Mouse (Mus musculus) embryonic facial prominence, embryonic 11.5 days (tissue): Measurements from ENCODE around the gene Pthlh. TPM values are rescaled to one million over a fixed set of nuclear protein-coding genes. Genes with fewer than 3 reads are reported as not detected.
"Not testable (repeated sequence)": the region's sequence is repeated elsewhere in the genome, so short reads cannot be mapped to it uniquely, and the experiment has no call there.

Source experiments
- ATAC-seq: fragments of 200-750 bp; cut with Nextera tagmentation; replicated peaks from 2 replicates; pipeline ENCODE4 v1.8.0; 2017; ENCODE audit warnings: low read depth; ENCODE audit not compliant: insufficient number of reproducible peaks, low FRiP score, low TSS enrichment
- DNase-seq: peaks from one replicate; pipeline ENCODE4 v3.0.0-alpha.2; 2015; ENCODE audit warnings: low spot score
- H3K27ac ChIP-seq: fragments of 300-500 bp; sonication (generic); replicated peaks from 2 replicates; pipeline ENCODE4 v1.5.1; 2014; ENCODE audit warnings: mild to moderate bottlenecking, low read depth, low read length, control low read depth
- H3K27me3 ChIP-seq: fragments of 300-500 bp; sonication (generic); 2 replicates; pipeline ENCODE4 v1.6.1; 2014; ENCODE audit warnings: mild to moderate bottlenecking, low read length, moderate library complexity, mixed read lengths; ENCODE audit not compliant: control insufficient read depth, insufficient read depth
- H3K36me3 ChIP-seq: fragments of 300-500 bp; sonication (generic); replicated peaks from 2 replicates; pipeline ENCODE4 v1.6.1; 2014; ENCODE audit warnings: low read depth, mild to moderate bottlenecking, low read length, moderate library complexity, mixed read lengths; ENCODE audit not compliant: control insufficient read depth, insufficient read depth
- H3K4me1 ChIP-seq: fragments of 300-500 bp; sonication (generic); 2 replicates; pipeline ENCODE4 v1.6.1; 2014; ENCODE audit warnings: low read length, mixed read lengths; ENCODE audit not compliant: control insufficient read depth, insufficient read depth
- H3K4me2 ChIP-seq: fragments of 300-500 bp; sonication (generic); 2 replicates; pipeline ENCODE4 v1.6.1; 2014; ENCODE audit warnings: low read depth, mild to moderate bottlenecking, control low read depth, low read length, moderate library complexity
- H3K4me3 ChIP-seq: fragments of 300-500 bp; sonication (generic); 2 replicates; pipeline ENCODE4 v1.5.1; 2014; ENCODE audit warnings: low read depth, low read length, control low read depth
- H3K9ac ChIP-seq: fragments of 300-500 bp; sonication (generic); replicated peaks from 2 replicates; pipeline ENCODE4 v1.6.1; 2014; ENCODE audit warnings: mild to moderate bottlenecking, control low read depth, low read length
- H3K9me3 ChIP-seq: fragments of 300-500 bp; sonication (generic); replicated peaks from 2 replicates; pipeline ENCODE4 v1.6.1; 2016; ENCODE audit warnings: mild to moderate bottlenecking, low read length, inconsistent platforms, mixed read lengths; ENCODE audit not compliant: control insufficient read depth
- WGBS: fragments of 180-500 bp; shearing (Covaris S2); extraction: QIAGEN DNeasy Blood & Tissue Kit; methylation state at CpG from one replicate; pipeline ENCODE4 v1.1.7; 2014; 5-methylcytosine and 5-hydroxymethylcytosine counted together
- polyA plus RNA-seq: library from polyadenylated mRNA; unstranded; fragments of >200 nt; fragmentation: Nextera tagmentation; extraction: Ambion mirVana; gene quantifications from 2 replicates; pipeline ENCODE4 v1.2.1, GENCODE M21; 2014

The Pthlh gene
- polyA plus RNA-seq, result 2.8 and 4.1 TPM in 2 replicates

DNA sequence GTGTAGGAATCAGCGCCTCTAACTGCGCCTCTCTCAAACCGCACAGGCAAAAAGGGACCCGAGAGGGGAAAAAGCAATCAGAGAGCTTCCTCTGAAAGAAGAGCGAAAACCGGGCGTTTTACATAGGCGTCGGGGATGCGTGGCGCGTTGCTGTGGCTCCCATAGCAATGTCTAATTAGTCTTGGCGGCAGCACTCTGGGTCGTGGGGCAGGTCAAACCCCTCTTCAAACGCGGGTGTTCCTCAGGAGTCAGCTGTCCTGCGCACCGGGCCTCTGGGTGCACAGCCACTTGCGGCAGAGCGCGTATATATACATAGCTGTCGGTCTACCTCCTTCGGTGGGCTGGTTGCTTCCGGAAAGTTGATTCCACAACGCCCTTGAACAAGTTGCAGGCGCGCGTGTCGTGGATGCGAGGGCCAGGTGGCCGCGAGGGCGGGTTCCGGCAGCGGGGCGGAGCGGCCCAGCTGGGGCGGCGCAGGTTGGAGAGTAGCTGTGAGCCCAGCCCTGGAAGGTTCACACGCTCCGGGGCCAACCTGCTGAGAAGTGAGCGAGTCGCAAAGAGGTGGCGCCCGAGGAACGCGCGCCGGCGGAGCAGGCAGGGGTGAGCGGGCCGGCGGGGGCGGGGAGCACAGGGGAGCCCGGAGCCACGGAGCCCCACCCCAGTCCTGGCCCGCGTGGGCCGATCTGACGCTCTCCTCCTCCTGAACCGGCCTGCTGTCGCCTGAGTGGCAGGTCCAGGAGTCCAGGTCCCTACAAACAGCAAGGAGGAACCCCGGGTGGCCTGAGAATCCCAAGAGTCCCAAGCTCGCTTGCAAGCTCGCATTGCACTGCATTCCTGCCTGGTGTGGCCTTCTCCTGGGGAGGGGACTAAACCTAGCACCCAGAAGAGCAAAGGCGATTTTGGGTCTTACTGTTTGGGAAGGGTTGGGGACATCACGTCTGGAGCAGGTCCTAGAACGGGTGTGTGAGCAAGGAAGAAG is at the start of gene Pthlh:
Pthlh (minus strand) TSS at position 597 of the 979 bp plus-strand sequence.
- Histone ChIP-seq H3K4me3 (peak within 1 kb of the TSS; percentile 44), H3K9me3 (no peaks in the 10 kb centered on the region), H3K27ac (no peak within 1 kb of the TSS), H3K4me2 (peak within 1 kb of the TSS; percentile 87), H3K27me3 (peaks cover 18% of the 10 kb centered on the region), H3K9ac (peak within 1 kb of the TSS; percentile 46), H3K4me1 (no peaks in the 10 kb centered on the region; the same call in 1 of the 2 replicates), H3K36me3 (no peaks in the 10 kb centered on the region)
- ATAC-seq (peak; percentile 77), DNase-seq (peak; percentile 75)
- under 1% methylated on average over 67 of the region's 68 CpGs for WGBS

DNA sequence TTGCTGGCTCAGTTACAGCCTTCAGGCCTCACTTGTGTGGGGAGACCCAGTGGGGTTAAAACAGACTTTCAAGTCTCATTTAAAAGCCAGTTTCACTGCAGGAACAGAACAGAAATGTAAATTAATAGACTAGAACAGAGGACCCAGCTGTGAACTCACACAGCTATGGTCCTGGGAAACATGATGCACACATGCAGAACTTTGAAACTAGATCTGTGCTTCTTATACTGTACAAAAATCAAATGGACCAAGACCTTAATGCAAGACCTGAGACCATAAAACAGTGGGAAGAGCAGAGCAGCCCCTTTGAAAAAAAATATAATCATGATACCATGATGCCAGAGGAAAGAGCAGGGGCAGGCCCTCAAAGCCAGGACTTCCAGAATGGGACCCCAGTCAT is 49.3 kb upstream of the Pthlh start:
- no peak for ATAC-seq
- no peaks in the 10 kb centered on the region for H3K4me1 ChIP-seq

GRCm38 (mm10) chr6:147310435-147310978 is 46.5 kb upstream of the Pthlh start:
- no peaks in the 10 kb centered on the region for H3K9me3 ChIP-seq
- H3K27ac ChIP-seq, result no peak overlapping the region
- H3K4me2 ChIP-seq, result no peak overlapping the region
- H3K4me3 ChIP-seq, result no peak overlapping the region
- ATAC-seq (no peak), DNase-seq (no peak)
- no peaks in the 10 kb centered on the region for H3K27me3 ChIP-seq
- WGBS, result 82% methylated on average over 7 of the region's 7 CpGs
- no peaks in the 10 kb centered on the region for H3K4me1 ChIP-seq
- H3K9ac ChIP-seq, result no peak overlapping the region
- H3K36me3 ChIP-seq, result no peaks in the 10 kb centered on the region

More for the DNA sequence above, 49.3 kb upstream of the Pthlh start:
- H3K4me2 ChIP-seq, result no peak overlapping the region
- no peaks in the 10 kb centered on the region for H3K9me3 ChIP-seq
- no peaks in the 10 kb centered on the region for H3K36me3 ChIP-seq
- no peak overlapping the region for H3K27ac ChIP-seq
- no peak overlapping the region for H3K4me3 ChIP-seq
- no peak for DNase-seq
- no peaks in the 10 kb centered on the region for H3K27me3 ChIP-seq
- no peak overlapping the region for H3K9ac ChIP-seq

DNA sequence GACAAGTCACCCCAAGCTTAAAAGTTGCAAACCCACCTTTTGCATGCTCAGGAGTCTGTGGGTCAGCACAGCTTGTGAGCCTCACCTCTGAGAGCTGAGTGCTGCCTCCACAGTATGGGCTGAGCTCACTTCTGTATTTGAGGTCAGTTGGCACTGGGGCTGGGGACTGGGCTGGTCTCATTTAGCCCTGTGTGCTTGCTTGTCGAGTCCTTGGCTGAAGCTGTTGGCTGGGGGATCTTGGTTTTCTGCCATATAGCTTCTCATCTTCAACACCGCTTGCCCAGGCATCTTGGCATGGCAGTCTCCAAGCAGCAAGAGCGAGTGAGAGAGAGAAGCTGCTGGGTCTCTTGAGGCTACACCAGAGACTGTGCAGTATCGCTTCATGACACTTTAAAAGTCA is 46.1 kb upstream of the Pthlh start:
- 84% methylated on average over 4 of the region's 4 CpGs for WGBS
- Histone ChIP-seq H3K4me1 (no peaks in the 10 kb centered on the region), H3K4me3 (no peak overlapping the region), H3K27me3 (no peaks in the 10 kb centered on the region), H3K36me3 (no peaks in the 10 kb centered on the region), H3K27ac (no peak overlapping the region), H3K4me2 (no peak overlapping the region), H3K9me3 (no peaks in the 10 kb centered on the region), H3K9ac (no peak overlapping the region)
- no peak for DNase-seq
- no peak for ATAC-seq

DNA sequence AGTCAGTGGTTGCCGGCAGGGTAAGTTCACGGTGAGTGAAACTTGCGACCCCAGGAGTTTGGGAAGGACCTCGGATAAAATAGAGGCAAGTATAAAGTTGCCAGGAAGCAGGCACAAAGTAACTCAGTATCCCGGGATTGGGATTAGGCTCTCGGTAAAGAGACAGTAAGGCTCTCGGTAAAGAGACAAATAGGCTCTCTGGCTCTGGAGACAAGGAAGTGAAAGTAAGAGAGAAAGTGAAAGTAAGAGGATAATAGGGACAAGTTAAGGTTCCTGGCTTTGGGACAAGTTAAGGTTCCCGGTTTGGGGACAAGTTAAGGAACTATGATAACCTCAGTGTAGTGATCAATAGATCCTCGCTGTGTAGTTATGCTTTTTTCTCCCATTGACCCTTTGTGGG is 40.3 kb upstream of the Pthlh start:
- 68% methylated on average over 4 of the region's 9 CpGs for WGBS
- not testable (repeated sequence) for H3K4me2 ChIP-seq, H3K9ac ChIP-seq, DNase-seq, H3K27ac ChIP-seq, ATAC-seq, H3K27me3 ChIP-seq, H3K4me1 ChIP-seq, H3K4me3 ChIP-seq, H3K9me3 ChIP-seq, H3K36me3 ChIP-seq

DNA sequence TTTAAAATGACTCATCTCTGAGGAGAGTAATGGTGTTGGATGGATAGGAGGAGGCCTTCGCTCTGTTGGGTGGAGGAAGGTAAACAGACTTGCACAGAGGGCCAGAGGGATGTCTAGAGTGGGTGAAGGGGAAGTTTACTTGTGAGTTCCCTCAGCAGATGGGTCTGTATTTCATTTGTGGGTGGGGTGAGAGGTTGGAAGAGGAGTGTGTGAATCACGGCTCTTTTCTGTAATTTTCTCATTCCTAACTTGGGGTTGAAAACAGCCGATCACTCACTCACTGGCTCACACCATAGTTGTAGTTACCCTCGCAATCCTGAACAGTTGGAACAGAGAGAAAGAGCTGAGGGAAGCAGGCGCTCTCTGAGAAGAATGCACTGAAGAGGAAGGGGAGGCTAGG is 35.6 kb upstream of the Pthlh start:
- no peak for ATAC-seq

DNA sequence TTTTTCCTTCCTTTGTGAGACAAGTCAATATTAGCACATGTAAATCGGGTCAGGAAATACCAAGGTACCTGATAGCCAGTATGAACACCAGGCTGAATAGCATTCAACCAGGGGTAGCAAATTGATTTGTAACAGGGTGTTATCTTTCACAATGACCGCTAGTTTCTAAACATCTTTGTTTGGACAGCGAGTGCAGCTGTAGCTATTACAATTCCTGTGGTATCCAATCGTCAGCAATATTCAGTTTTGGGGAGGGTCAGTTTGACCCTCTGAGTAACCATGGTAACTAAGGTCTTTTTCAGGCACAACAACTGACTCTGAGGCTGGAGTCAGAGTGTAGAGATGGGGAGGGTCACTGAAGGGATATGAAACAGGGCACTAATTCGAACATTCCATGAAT is 15.3 kb upstream of the Pthlh start:
- H3K36me3 ChIP-seq, result no peaks in the 10 kb centered on the region
- no peaks in the 10 kb centered on the region for H3K4me1 ChIP-seq
- DNase-seq (peak; percentile 41), ATAC-seq (no peak)
- no peak overlapping the region for H3K4me2 ChIP-seq
- 53% methylated on average over 5 of the region's 5 CpGs for WGBS
- peaks cover 3% of the 10 kb centered on the region; the same call in 1 of the 2 replicates for H3K9me3 ChIP-seq
- H3K27ac ChIP-seq, result no peak overlapping the region
- no peaks in the 10 kb centered on the region for H3K27me3 ChIP-seq
- H3K9ac ChIP-seq, result no peak overlapping the region
- no peak overlapping the region for H3K4me3 ChIP-seq

More for the DNA sequence above, 35.6 kb upstream of the Pthlh start:
- Histone ChIP-seq H3K9me3 (no peaks in the 10 kb centered on the region), H3K27me3 (no peaks in the 10 kb centered on the region), H3K36me3 (no peaks in the 10 kb centered on the region), H3K9ac (no peak overlapping the region), H3K4me1 (no peaks in the 10 kb centered on the region), H3K4me3 (no peak overlapping the region), H3K27ac (no peak overlapping the region), H3K4me2 (no peak overlapping the region)
- DNase-seq, result no peak
- 74% methylated on average over 5 of the region's 5 CpGs for WGBS
